Mouse (Mus musculus): ENCODE measurements around the gene Zfp28.

Zfp28 gene

GRCm38 (mm10) chr7:6383044-6383455 is at the start of gene Zfp28:
TSS of gene Zfp28 (plus strand) at chr7:6383295.
- WGBS = 1% methylated on average over 28 of the region's 28 CpGs

GRCm38 (mm10) chr7:6339865-6340264 is 43.2 kb upstream of the Zfp28 start:
- WGBS = 88% methylated on average over 5 of the region's 5 CpGs

DNA sequence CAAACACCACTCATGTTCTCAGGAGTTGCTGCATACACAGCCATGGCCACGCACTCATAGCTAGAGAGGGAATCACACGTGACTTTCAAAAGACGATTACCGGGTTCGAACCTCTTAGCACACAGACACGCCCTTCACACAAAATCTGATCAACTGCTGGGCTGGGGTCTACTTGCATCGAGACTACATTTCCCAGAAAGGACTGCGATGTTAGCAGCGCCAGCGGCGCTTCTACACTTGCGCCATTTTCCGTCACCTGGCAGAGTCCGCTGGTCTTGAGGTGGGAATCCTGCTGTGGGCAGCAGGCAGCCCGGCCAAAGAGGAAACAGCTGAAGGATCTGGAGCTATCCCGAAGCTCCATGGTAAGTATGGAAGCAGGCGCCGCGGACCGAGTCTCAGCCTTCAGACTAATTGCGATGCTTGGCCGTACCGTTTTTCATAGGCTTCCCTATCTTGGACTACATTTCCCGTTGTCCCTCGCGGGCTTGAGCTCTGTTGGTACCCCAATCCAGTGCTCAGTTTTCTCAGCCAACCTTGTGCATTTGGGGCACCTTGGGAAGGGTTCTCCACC is 39.5 kb upstream of the Zfp28 start, which contains the start of gene Gm3854:
TSS of gene Gm3854 (plus strand) at position 259 of the 571 bp plus-strand sequence.
- under 1% methylated on average over 26 of the region's 26 CpGs for WGBS

GRCm38 (mm10) chr7:6344124-6344523 is 39.0 kb upstream of the Zfp28 start:
- 21% methylated on average over 10 of the region's 10 CpGs for WGBS

DNA sequence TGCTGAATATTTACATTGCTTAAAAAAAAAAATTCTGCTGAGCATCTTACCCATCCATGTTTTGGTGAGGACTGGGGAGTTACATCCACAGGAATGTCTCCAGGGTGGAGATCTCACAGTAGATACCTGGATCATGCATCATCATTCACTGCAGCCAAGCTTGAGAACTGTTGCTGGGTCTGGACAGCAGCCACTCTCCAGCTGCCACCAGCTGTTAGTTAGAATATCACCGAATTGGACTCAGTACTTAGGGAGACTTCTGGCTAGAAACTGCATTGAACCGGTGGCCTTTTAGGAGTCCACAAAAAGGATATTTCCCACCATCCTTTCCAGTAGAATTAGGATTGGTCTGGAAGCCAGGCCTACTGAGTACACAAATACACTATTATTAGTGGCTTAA is 25.0 kb upstream of the Zfp28 start:
- WGBS = 52% methylated on average over 2 of the region's 2 CpGs

DNA sequence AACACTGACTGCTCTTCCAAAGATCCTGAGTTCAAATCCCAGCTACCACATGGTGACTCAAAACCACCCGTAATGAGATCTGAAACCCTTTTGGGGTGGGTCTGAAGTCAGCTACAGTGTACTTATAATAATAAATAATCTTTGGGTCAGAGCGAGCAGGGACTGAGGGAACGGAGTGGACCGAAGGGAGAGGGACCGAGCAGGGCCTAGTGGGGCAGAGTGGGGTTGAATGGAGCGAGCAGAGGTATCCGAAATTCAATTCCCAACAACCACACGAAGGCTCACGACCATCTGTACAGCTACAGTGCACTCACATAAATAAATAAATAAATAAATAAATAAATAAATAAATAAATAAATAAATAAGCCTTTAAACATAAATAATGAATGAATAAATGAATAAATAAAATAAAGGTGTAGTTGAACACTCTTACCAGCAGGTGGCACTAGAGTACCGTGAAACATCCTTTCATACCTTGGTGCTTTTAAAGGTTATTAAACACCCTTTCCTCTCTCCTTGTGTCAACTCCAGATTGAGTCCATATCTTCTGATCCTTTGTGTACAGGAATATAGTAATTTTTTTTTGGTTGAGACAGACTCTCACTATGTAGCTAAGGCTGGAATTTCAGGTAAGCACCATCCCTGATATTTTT is 24.0 kb upstream of the Zfp28 start:
- WGBS = 48% methylated on average over 10 of the region's 10 CpGs

DNA sequence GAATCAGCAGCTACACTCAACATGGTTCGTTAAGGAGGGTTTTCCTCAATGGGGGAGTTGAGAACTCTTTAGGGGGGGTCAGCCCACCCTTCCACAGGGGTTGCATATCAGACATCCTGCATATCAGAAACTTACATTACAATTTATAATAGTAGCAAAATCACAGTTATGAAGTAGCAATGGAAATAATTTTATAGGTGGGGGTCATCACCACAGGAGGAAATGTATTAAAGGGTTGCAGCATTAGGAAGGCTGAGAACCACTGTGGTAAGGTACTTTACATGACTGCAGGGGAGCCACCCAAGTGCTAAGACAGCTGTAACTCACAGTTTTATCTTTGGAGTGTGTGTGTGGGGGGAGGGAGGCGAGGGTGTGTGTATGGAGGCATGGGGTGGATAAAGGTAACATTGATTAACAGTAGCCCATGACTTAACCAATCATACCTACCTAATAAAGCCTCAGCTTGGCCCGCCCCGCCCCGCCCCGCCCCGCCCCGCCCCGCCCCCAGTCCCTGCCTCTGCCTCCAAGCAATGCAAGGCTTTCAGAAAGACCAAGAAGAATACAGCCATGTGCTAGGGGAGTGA is 22.5 kb upstream of the Zfp28 start:
- WGBS = 18% methylated on average over 9 of the region's 9 CpGs

DNA sequence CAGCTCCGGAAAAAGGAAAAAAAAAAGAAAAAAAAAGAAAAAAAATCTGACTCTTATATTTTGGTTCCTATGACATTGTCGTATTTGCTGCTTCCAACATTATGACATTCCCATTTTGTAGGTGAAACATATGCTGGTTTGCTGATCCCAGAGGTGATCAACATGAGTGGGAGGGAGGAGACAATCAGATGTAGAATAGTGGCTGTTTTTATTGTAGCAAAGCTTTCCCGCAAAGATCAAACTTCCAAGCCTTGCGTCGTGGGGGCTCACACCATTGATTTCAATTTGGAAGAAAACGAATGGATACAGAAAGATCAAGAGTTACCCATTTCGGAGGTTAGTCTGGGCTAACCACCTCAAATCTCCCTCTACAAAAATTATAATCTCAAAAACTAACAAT is 21.3 kb upstream of the Zfp28 start:
- 15% methylated on average over 7 of the region's 7 CpGs for WGBS

DNA sequence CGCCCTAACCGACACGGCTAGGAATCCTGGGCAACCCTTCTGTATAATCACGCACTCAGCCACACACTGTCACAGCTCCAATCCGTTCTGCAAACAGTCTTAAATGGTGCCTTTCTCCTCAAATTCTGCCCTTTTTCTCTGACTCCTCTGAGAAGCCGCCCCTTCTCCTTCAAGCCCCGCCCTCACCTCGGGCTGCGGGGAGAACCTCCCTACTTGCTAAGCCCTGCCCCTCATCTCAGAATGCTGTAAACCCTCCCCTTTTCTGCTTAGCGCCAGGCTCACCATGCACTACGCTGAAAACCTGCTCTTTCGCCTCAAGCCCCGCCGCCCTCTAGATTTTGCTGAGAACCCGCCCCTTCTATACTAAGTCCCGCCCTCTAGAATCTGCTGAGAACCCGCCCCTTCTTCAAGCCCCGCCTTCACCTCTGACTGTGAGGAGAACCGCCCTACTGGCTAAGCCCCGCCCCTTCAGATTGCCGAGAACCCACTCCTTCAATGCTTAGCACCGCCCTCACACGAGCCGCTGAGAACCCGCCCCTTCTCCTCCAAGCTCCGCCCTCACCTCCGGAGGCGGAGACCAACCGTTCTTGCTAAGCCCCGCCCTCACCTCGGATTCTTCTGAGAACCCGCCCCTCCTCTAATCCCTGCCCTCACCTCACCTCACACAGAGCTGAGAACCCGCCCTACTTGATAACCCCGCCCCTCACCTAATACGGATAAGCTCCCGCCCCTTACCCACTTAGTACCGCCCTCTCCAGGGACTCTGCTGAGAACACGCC is 20.6 kb upstream of the Zfp28 start:
- WGBS = under 1% methylated on average over 38 of the region's 38 CpGs

- WGBS = under 1% methylated on average over 23 of the region's 23 CpGs
Observed at GRCm38 (mm10) chr7:6363047-6363488, 20.0 kb upstream of the Zfp28 start, which contains the start of gene Zfp78. TSS of gene Zfp78 (plus strand) at chr7:6363280.

DNA sequence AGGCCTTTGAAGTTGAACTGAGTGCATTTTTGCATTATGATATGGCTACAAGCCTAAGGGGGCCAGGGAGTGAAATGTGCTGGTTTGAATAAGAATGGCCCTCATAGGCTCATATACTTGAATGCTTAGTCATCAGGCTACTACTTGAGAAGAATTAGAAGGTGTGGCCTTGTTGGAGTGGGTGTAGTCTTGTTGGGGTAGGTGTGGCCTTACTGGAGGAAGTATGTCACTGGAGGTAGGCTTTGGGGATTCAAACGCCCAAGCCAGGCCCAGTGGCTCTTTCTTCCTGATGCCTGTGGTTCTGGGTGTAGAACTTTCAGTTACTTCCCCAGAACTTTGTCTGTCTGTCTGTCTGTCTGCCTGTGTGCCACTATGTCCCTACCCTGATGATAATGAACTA is 18.3 kb upstream of the Zfp28 start:
- WGBS = 61% methylated on average over 1 of the region's 1 CpGs

DNA sequence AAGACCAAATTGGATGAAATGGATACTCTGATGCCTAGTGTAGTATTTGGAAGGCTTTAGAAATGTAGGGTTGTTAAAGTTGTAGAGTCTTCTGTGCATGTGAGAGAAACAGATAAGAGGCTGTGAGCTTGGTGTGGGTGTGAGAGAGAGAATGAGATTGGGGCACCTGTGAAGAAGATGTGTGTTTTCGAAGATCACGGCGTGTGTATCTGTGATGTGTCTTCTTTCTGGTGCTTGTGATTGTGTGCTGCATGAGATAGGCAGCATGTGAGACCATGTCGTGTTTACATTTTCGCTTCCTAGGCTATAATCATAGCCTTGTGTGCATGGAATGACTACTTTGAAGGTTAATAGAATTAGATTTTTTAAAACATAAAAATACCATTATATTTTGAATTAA is 15.9 kb upstream of the Zfp28 start:
- 94% methylated on average over 5 of the region's 5 CpGs for WGBS

DNA sequence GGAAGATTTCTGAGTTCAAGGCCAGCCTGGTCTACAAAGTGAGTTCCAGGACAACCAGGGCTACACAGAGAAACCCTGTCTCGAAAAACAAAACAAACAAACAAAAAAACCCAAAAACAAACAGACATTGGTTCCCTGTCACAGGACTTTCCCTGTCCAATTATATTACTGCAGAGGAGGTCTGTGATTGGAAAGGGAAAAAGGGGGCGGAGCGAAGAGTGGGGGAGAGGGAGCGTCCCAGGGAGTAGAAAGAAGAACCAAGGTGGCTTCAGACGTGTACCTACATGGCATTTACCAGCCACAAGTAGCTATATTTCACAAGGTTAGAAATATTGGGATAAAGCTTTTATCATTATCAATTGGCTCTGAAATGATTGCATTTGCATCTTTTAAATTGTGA is 14.9 kb upstream of the Zfp28 start:
- 91% methylated on average over 5 of the region's 5 CpGs for WGBS

GRCm38 (mm10) chr7:6369460-6369859 is 13.6 kb upstream of the Zfp28 start:
- WGBS = 87% methylated on average over 3 of the region's 3 CpGs

DNA sequence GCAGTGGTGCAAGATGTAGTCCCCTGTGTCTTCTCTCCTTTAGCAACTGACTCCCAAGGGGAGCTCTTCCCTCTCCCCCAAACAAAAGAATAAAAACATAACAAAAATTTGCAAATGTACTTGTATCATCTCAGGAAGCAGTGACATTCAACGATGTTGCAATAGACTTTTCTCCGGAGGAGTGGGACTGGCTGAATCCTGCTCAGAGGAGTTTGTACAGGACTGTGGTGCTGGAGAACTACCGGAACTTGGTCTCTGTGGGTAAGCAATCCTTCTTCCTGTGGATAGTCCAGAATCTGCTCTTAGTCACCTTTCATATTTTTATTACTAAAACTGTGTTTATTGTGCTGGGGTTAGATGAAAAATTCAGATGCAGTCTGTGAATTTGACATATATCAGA is 10.1 kb upstream of the Zfp28 start:
- WGBS = 91% methylated on average over 3 of the region's 3 CpGs

DNA sequence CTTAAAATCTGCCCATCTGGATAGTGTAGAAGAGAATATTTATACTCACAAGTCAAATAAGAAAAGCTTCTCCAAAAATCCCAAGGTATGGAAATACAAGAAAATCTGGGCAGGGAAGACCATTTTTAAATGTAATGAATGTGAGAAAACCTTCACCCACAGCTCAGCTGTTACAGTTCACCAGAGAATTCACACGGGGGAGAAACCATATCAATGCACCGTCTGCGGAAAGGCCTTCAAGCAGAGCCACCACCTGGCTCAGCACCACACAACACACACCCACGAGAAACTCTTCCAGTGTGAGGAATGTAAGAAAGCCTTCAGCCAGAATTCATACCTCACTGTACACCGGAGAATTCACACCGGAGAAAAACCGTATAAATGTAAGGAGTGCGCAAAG is 4.7 kb upstream of the Zfp28 start:
- WGBS = 54% methylated on average over 8 of the region's 8 CpGs

- WGBS = 89% methylated on average over 2 of the region's 2 CpGs
Observed at GRCm38 (mm10) chr7:6381431-6381830, 1.7 kb upstream of the Zfp28 start.

GRCm38 (mm10) chr7:6384011-6384410 is 916 bp downstream of the Zfp28 start:
- 61% methylated on average over 8 of the region's 8 CpGs for WGBS

- 58% methylated on average over 8 of the region's 8 CpGs for WGBS
Observed at GRCm38 (mm10) chr7:6386995-6387394, 3.9 kb downstream of the Zfp28 start.

GRCm38 (mm10) chr7:6388971-6389370 is 5.9 kb downstream of the Zfp28 start:
- WGBS = 87% methylated on average over 5 of the region's 5 CpGs

DNA sequence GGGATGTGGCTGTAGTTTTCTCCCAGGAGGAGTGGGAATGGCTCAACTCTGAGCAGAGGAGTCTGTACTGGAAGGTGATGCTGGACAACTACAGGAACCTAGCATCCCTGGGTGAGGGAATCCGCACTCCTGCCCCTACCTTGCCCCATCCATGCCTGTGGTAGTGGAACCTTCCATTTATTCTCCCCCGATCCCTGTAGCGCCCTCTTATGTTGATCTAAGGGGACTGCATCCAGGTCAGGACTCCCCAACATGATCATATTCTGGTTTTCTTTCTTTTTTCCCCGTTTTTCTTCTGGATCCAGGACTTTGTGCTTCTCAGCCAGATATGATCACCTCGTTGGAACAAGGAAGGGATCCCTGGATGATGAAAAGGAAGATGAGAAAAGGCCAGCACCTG is 6.4 kb downstream of the Zfp28 start:
- WGBS = 76% methylated on average over 5 of the region's 5 CpGs
